Mouse (Mus musculus) midbrain, embryonic 15.5 days (tissue): ENCODE measurements around the gene Slc25a40. TPM values are rescaled to one million over a fixed set of nuclear protein-coding genes. Genes with fewer than 3 reads are reported as not detected.

Source experiments
- polyA plus RNA-seq: library from polyadenylated mRNA; unstranded; fragments of >200 nt; fragmentation: Nextera tagmentation; extraction: Ambion mirVana; gene quantifications from 2 replicates; pipeline ENCODE4 v1.2.1, GENCODE M21; 2015

Gene Slc25a40
- polyA plus RNA-seq, 1 experiment from 2014 or later: 7.2 TPM

Other genes starting within 250 kb of the Slc25a40 start
- 42.9 and 47.2 TPM in 2 replicates for gene Adam22, start 54.7 kb upstream of the Slc25a40 start, polyA plus RNA-seq
- 9.6 and 9.7 TPM in 2 replicates for gene Dbf4, start 134 bp upstream of the Slc25a40 start, polyA plus RNA-seq
- 48.0 and 48.3 TPM in 2 replicates for gene Rundc3b, start 200.1 kb downstream of the Slc25a40 start, polyA plus RNA-seq
- gene Abcb1a, start 237.2 kb downstream of the Slc25a40 start, polyA plus RNA-seq: 1.9 TPM in 2 replicates